Mouse (Mus musculus): ENCODE measurements around the gene Mpp6. TPM values are rescaled to one million over a fixed set of nuclear protein-coding genes. Genes with fewer than 3 reads are reported as not detected.

Gene Mpp6
- polyA plus RNA-seq, 1 experiment: 3.5 TPM

- TF ChIP-seq CTCF (IDR thresholded peaks at IDR 0.05; ENCODE audit: extremely low read depth, insufficient read length, insufficient replicate concordance, low read depth, low read length): no peak
- no peak for TF ChIP-seq POLR2A (IDR thresholded peaks at IDR 0.05; ENCODE audit: low read depth, low read length)
- Histone ChIP-seq H3K4me1 (ENCODE audit: control insufficient read depth, insufficient read depth, insufficient read length, low read length) (no peaks in the 10 kb centered on the region), H3K36me3 (ENCODE audit: control insufficient read depth, insufficient read depth, low read length) (peaks cover 16% of the 10 kb centered on the region; the same call in 1 of the 2 replicates), H3K27me3 (ENCODE audit: control insufficient read depth, insufficient read depth, low read length) (no peaks in the 10 kb centered on the region), H3K4me3 (ENCODE audit: low read depth, low read length) (no peak overlapping the region), H3K27ac (ENCODE audit: insufficient read depth, low read depth, low read length) (no peak overlapping the region)
- whole genome bisulfite sequencing: 64% methylated on average over 5 of the region's 5 CpGs
These were observed 83.8 kb downstream of the Mpp6 start for GRCm38 (mm10) chr6:50193851-50194250.

DNA sequence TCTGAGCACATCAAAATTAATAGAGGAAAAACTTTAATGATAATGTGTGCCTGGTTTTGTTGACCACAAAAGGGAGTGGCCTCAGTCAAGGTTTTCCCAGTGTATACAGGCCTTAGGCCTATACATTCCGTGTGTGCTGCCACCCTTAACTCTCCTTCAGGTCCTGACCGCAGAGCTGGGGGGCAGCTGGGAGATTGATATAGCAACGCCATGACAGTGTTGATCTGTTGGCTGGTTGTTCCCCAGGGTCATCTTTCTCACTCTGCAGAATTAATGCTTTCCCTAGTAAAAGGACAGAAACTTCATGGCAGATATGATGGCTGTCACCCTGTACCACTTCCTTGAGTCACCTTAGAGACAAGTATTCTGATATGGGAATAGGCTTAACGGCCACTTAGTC lies 94.3 kb downstream of the Mpp6 start:
- no peak overlapping the region for H3K27ac ChIP-seq (ENCODE audit: insufficient read depth, low read depth, low read length)
- 93% methylated on average over 4 of the region's 4 CpGs for WGBS
- no peak for TF ChIP-seq CTCF (IDR thresholded peaks at IDR 0.05; ENCODE audit: extremely low read depth, insufficient read length, insufficient replicate concordance, low read depth, low read length)
- H3K36me3 ChIP-seq (ENCODE audit: control insufficient read depth, insufficient read depth, low read length): peaks cover 4% of the 10 kb centered on the region; the same call in 1 of the 2 replicates
- H3K27me3 ChIP-seq (ENCODE audit: control insufficient read depth, insufficient read depth, low read length): no peaks in the 10 kb centered on the region
- H3K4me3 ChIP-seq (ENCODE audit: low read depth, low read length): no peak overlapping the region
- no peaks in the 10 kb centered on the region for H3K4me1 ChIP-seq (ENCODE audit: control insufficient read depth, insufficient read depth, insufficient read length, low read length)

- Histone ChIP-seq H3K36me3 (ENCODE audit: control insufficient read depth, insufficient read depth, low read length) (peaks cover 4% of the 10 kb centered on the region; the same call in 1 of the 2 replicates), H3K27me3 (ENCODE audit: control insufficient read depth, insufficient read depth, low read length) (no peaks in the 10 kb centered on the region), H3K4me3 (ENCODE audit: low read depth, low read length) (no peak overlapping the region), H3K4me1 (ENCODE audit: control insufficient read depth, insufficient read depth, insufficient read length, low read length) (no peaks in the 10 kb centered on the region), H3K27ac (ENCODE audit: insufficient read depth, low read depth, low read length) (no peak overlapping the region)
- 93% methylated on average over 4 of the region's 4 CpGs for WGBS
- no peak for TF ChIP-seq CTCF (IDR thresholded peaks at IDR 0.05; ENCODE audit: extremely low read depth, insufficient read length, insufficient replicate concordance, low read depth, low read length)
- TF ChIP-seq POLR2A (IDR thresholded peaks at IDR 0.05; ENCODE audit: low read depth, low read length): no peak
These were observed 95.1 kb downstream of the Mpp6 start for GRCm38 (mm10) chr6:50205093-50205492.

GRCm38 (mm10) chr6:50214711-50215372 lies 104.8 kb downstream of the Mpp6 start:
- TF ChIP-seq CTCF (IDR thresholded peaks at IDR 0.05; ENCODE audit: extremely low read depth, insufficient read length, insufficient replicate concordance, low read depth, low read length) (no peak), POLR2A (IDR thresholded peaks at IDR 0.05; ENCODE audit: low read depth, low read length) (no peak)
- 33% methylated on average over 2 of the region's 2 CpGs for WGBS
- no peaks in the 10 kb centered on the region for H3K4me1 ChIP-seq (ENCODE audit: control insufficient read depth, insufficient read depth, insufficient read length, low read length)
- no peaks in the 10 kb centered on the region for H3K27me3 ChIP-seq (ENCODE audit: control insufficient read depth, insufficient read depth, low read length)
- no peak overlapping the region for H3K4me3 ChIP-seq (ENCODE audit: low read depth, low read length)
- H3K27ac ChIP-seq (ENCODE audit: insufficient read depth, low read depth, low read length): no peak overlapping the region
- H3K36me3 ChIP-seq (ENCODE audit: control insufficient read depth, insufficient read depth, low read length): peaks cover 8% of the 10 kb centered on the region; the same call in 1 of the 2 replicates

GRCm38 (mm10) chr6:50215373-50215745 lies 105.3 kb downstream of the Mpp6 start:
- Histone ChIP-seq H3K27me3 (ENCODE audit: control insufficient read depth, insufficient read depth, low read length) (no peaks in the 10 kb centered on the region), H3K27ac (ENCODE audit: insufficient read depth, low read depth, low read length) (no peak overlapping the region), H3K36me3 (ENCODE audit: control insufficient read depth, insufficient read depth, low read length) (peaks cover 8% of the 10 kb centered on the region; the same call in 1 of the 2 replicates), H3K4me3 (ENCODE audit: low read depth, low read length) (no peak overlapping the region), H3K4me1 (ENCODE audit: control insufficient read depth, insufficient read depth, insufficient read length, low read length) (no peaks in the 10 kb centered on the region)
- TF ChIP-seq POLR2A (IDR thresholded peaks at IDR 0.05; ENCODE audit: low read depth, low read length): no peak
- no peak for TF ChIP-seq CTCF (IDR thresholded peaks at IDR 0.05; ENCODE audit: extremely low read depth, insufficient read length, insufficient replicate concordance, low read depth, low read length)
- 82% methylated on average over 2 of the region's 2 CpGs for WGBS

DNA sequence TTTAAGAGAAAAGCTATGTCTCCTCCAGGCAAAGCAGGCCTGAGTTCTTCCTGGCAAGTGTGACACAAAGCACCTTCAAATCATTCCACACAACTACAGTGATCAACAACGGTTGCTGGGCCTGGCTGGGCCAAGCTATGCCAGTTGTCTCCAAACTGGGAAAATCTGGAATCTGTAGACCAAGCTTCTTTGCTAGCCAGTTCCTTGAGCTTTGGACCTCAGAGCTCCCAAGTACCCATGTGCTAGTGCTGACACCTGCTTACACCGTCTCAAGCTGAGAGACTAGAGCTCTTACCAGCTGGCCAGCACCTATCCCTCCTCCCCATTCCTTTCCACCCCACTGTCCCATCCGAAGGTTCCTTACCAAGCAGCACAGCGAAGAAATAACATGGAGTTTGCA lies 105.9 kb downstream of the Mpp6 start:
- Histone ChIP-seq H3K36me3 (ENCODE audit: control insufficient read depth, insufficient read depth, low read length) (peaks cover 8% of the 10 kb centered on the region; the same call in 1 of the 2 replicates), H3K27me3 (ENCODE audit: control insufficient read depth, insufficient read depth, low read length) (no peaks in the 10 kb centered on the region), H3K4me3 (ENCODE audit: low read depth, low read length) (no peak overlapping the region), H3K27ac (ENCODE audit: insufficient read depth, low read depth, low read length) (no peak overlapping the region), H3K4me1 (ENCODE audit: control insufficient read depth, insufficient read depth, insufficient read length, low read length) (no peaks in the 10 kb centered on the region)
- TF ChIP-seq POLR2A (IDR thresholded peaks at IDR 0.05; ENCODE audit: low read depth, low read length) (no peak), CTCF (IDR thresholded peaks at IDR 0.05; ENCODE audit: extremely low read depth, insufficient read length, insufficient replicate concordance, low read depth, low read length) (no peak)
- 87% methylated on average over 4 of the region's 4 CpGs for WGBS

DNA sequence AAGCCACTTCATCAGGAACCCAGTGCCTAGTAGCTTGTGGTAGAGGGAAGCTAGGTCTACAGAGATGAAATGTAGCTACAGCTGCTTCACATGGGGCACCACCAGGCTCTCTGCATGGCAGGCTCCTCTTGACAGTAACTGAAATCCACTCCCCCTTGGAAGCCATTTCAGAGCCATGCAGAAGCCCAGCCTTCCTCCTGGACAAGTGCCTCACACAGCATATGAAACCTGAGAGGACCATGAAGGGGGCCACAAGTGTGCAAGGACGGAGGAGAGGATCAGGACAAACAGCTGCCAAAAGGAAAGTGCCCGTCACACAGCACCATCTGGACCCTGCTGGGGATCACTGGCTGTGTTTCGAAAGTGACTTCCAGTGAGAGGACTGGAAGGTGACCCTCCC lies 108.6 kb downstream of the Mpp6 start:
- Histone ChIP-seq H3K27ac (ENCODE audit: insufficient read depth, low read depth, low read length) (no peak overlapping the region), H3K27me3 (ENCODE audit: control insufficient read depth, insufficient read depth, low read length) (no peaks in the 10 kb centered on the region), H3K4me3 (ENCODE audit: low read depth, low read length) (no peak overlapping the region), H3K4me1 (ENCODE audit: control insufficient read depth, insufficient read depth, insufficient read length, low read length) (no peaks in the 10 kb centered on the region), H3K36me3 (ENCODE audit: control insufficient read depth, insufficient read depth, low read length) (peaks cover 8% of the 10 kb centered on the region; the same call in 1 of the 2 replicates)
- TF ChIP-seq CTCF (IDR thresholded peaks at IDR 0.05; ENCODE audit: extremely low read depth, insufficient read length, insufficient replicate concordance, low read depth, low read length) (no peak), POLR2A (IDR thresholded peaks at IDR 0.05; ENCODE audit: low read depth, low read length) (no peak)
- 86% methylated on average over 3 of the region's 3 CpGs for WGBS

Data from small intestine, adult 2 months (tissue).